Mouse (Mus musculus) neural tube, embryonic 15.5 days (tissue): Measurements from ENCODE around the gene Foxj2. TPM values are rescaled to one million over a fixed set of nuclear protein-coding genes. Genes with fewer than 3 reads are reported as not detected.

Experiments used
- ATAC-seq: fragments of 200-750 bp; cut with Nextera tagmentation; 2 replicates; pipeline ENCODE4 v1.8.0; 2017; ENCODE audit warnings: mild to moderate bottlenecking, moderate TSS enrichment, moderate library complexity; ENCODE audit not compliant: low FRiP score
- H3K27ac ChIP-seq: fragments of 300-500 bp; sonication (generic); replicated peaks from 2 replicates; pipeline ENCODE4 v1.5.1; 2015; ENCODE audit warnings: mild to moderate bottlenecking, inconsistent platforms
- H3K27me3 ChIP-seq: fragments of 300-500 bp; sonication (generic); replicated peaks from 2 replicates; pipeline ENCODE4 v1.6.1; 2015; ENCODE audit warnings: inconsistent platforms
- H3K36me3 ChIP-seq: fragments of 300-500 bp; sonication (generic); 2 replicates; pipeline ENCODE4 v1.6.1; 2015; ENCODE audit warnings: inconsistent platforms
- H3K4me1 ChIP-seq: fragments of 300-500 bp; sonication (generic); 2 replicates; pipeline ENCODE4 v1.6.1; 2015; ENCODE audit warnings: inconsistent platforms
- H3K4me2 ChIP-seq: fragments of 300-500 bp; sonication (generic); 2 replicates; pipeline ENCODE4 v1.6.1; 2015; ENCODE audit warnings: inconsistent platforms, mild to moderate bottlenecking, moderate library complexity
- H3K4me3 ChIP-seq: fragments of 300-500 bp; sonication (generic); replicated peaks from 2 replicates; pipeline ENCODE4 v1.5.1; 2015; ENCODE audit warnings: mild to moderate bottlenecking, inconsistent platforms
- H3K9ac ChIP-seq: fragments of 300-500 bp; sonication (generic); replicated peaks from 2 replicates; pipeline ENCODE4 v1.6.1; 2015; ENCODE audit warnings: mild to moderate bottlenecking, inconsistent platforms
- H3K9me3 ChIP-seq: fragments of 300-500 bp; sonication (generic); replicated peaks from 2 replicates; pipeline ENCODE4 v1.6.1; 2016; ENCODE audit warnings: inconsistent platforms
- WGBS: fragments of 180-500 bp; shearing (Covaris S2); methylation state at CpG from one replicate; pipeline ENCODE4 v1.1.7; 2015; ENCODE audit warnings: mixed read lengths; 5-methylcytosine and 5-hydroxymethylcytosine counted together
- microRNA-seq: library from miRNA; unstranded; fragments of <30 nt; microRNA quantifications from one replicate; pipeline ENCODE4, GENCODE M21; 2017
- polyA plus RNA-seq: library from polyadenylated mRNA; unstranded; fragments of >200 nt; fragmentation: Nextera tagmentation; extraction: Ambion mirVana; gene quantifications from 2 replicates; pipeline ENCODE4 v1.2.1, GENCODE M21; 2015

Foxj2 gene
- polyA plus RNA-seq, 1 experiment from 2014 or later, result 7.1 TPM

GRCm38 (mm10) chr6:122879141-122879735 lies 59.5 kb downstream of the Foxj2 start:
- Histone ChIP-seq H3K4me3 (no peak overlapping the region), H3K36me3 (peaks cover 44% of the 10 kb centered on the region), H3K27ac (no peak overlapping the region), H3K4me2 (no peak overlapping the region), H3K9me3 (no peaks in the 10 kb centered on the region), H3K4me1 (peaks cover 26% of the 10 kb centered on the region), H3K9ac (no peak overlapping the region), H3K27me3 (no peaks in the 10 kb centered on the region)
- no peak for ATAC-seq
- 96% methylated on average over 7 of the region's 7 CpGs for WGBS

GRCm38 (mm10) chr6:122879781-122880505 lies 60.2 kb downstream of the Foxj2 start:
- no peaks in the 10 kb centered on the region for H3K9me3 ChIP-seq
- H3K36me3 ChIP-seq, result peaks cover 50% of the 10 kb centered on the region
- H3K27ac ChIP-seq, result no peak overlapping the region
- WGBS, result 93% methylated on average over 7 of the region's 7 CpGs
- H3K4me3 ChIP-seq, result no peak overlapping the region
- no peak overlapping the region for H3K9ac ChIP-seq
- H3K27me3 ChIP-seq, result no peaks in the 10 kb centered on the region
- no peak overlapping the region for H3K4me2 ChIP-seq
- ATAC-seq, result no peak
- peaks cover 26% of the 10 kb centered on the region for H3K4me1 ChIP-seq

- 95% methylated on average over 12 of the region's 12 CpGs for WGBS
- Histone ChIP-seq H3K9ac (no peak overlapping the region), H3K36me3 (peaks cover 60% of the 10 kb centered on the region), H3K4me3 (no peak overlapping the region), H3K27ac (no peak overlapping the region), H3K9me3 (no peaks in the 10 kb centered on the region), H3K4me1 (peaks cover 14% of the 10 kb centered on the region), H3K4me2 (no peak overlapping the region), H3K27me3 (no peaks in the 10 kb centered on the region)
- ATAC-seq, result no peak
These were observed 61.6 kb downstream of the Foxj2 start for GRCm38 (mm10) chr6:122881287-122881686.

GRCm38 (mm10) chr6:122883603-122884002 lies 63.9 kb downstream of the Foxj2 start:
- no peak overlapping the region for H3K27ac ChIP-seq
- no peak overlapping the region for H3K4me3 ChIP-seq
- peaks cover 3% of the 10 kb centered on the region; the same call in 1 of the 2 replicates for H3K4me1 ChIP-seq
- H3K4me2 ChIP-seq, result no peak overlapping the region
- WGBS, result 94% methylated on average over 9 of the region's 9 CpGs
- no peak for ATAC-seq
- no peak overlapping the region for H3K9ac ChIP-seq
- no peaks in the 10 kb centered on the region for H3K9me3 ChIP-seq
- H3K27me3 ChIP-seq, result no peaks in the 10 kb centered on the region
- peaks cover 83% of the 10 kb centered on the region for H3K36me3 ChIP-seq

- WGBS, result 93% methylated on average over 2 of the region's 2 CpGs
These were observed 69.9 kb downstream of the Foxj2 start for GRCm38 (mm10) chr6:122889599-122889998.

GRCm38 (mm10) chr6:122892442-122893049 lies 72.8 kb downstream of the Foxj2 start:
- Histone ChIP-seq H3K4me3 (no peak overlapping the region), H3K4me2 (no peak overlapping the region), H3K4me1 (no peaks in the 10 kb centered on the region), H3K27me3 (no peaks in the 10 kb centered on the region), H3K36me3 (peaks cover 37% of the 10 kb centered on the region), H3K27ac (no peak overlapping the region), H3K9ac (no peak overlapping the region), H3K9me3 (no peaks in the 10 kb centered on the region)
- 9% methylated on average over 2 of the region's 2 CpGs for WGBS
- peak; percentile 65; the same call in 1 of the 2 replicates for ATAC-seq

More at GRCm38 (mm10) chr6:122889599-122889998, 69.9 kb downstream of the Foxj2 start:
- no peak overlapping the region for H3K27ac ChIP-seq
- H3K4me2 ChIP-seq, result no peak overlapping the region
- no peak for ATAC-seq
- peaks cover 54% of the 10 kb centered on the region for H3K36me3 ChIP-seq
- H3K9me3 ChIP-seq, result no peaks in the 10 kb centered on the region
- H3K4me3 ChIP-seq, result no peak overlapping the region
- no peaks in the 10 kb centered on the region for H3K4me1 ChIP-seq
- H3K27me3 ChIP-seq, result no peaks in the 10 kb centered on the region
- no peak overlapping the region for H3K9ac ChIP-seq

Small RNA genes lying within 50 kb of the gene (microRNA-seq; reads per million reads assigned to microRNA genes)
- gene Mir7231, result not detected

Other genes starting within 250 kb of the Foxj2 start
- 1.7 and 2.7 TPM in 2 replicates for gene Apobec1, start 217.5 kb upstream of the Foxj2 start, polyA plus RNA-seq
- gene Gdf3, start 209.8 kb upstream of the Foxj2 start, polyA plus RNA-seq, result 0.09 TPM in 1 of 2 replicates, not detected in the other
- gene Dppa3, start 193.5 kb upstream of the Foxj2 start, polyA plus RNA-seq, result not detected in 2 replicates
- 0.11 TPM in 1 of 2 replicates, not detected in the other for gene Nanog, start 112.4 kb upstream of the Foxj2 start, polyA plus RNA-seq
- gene Slc2a3, start 18.3 kb upstream of the Foxj2 start, polyA plus RNA-seq, result 47.9 and 50.6 TPM in 2 replicates
- gene C3ar1, start 36.2 kb downstream of the Foxj2 start, polyA plus RNA-seq, result 2.1 and 2.2 TPM in 2 replicates
- gene Necap1, start 54.6 kb downstream of the Foxj2 start, polyA plus RNA-seq, result 148 and 168 TPM in 2 replicates
- gene Clec4a1, start 101.9 kb downstream of the Foxj2 start, polyA plus RNA-seq, result 1.4 and 2.7 TPM in 2 replicates
- 0.95 and 2.6 TPM in 2 replicates for gene Clec4a3, start 132.6 kb downstream of the Foxj2 start, polyA plus RNA-seq
- gene Clec4a4, start 170.5 kb downstream of the Foxj2 start, polyA plus RNA-seq, result not detected in 2 replicates
- gene Clec4b1, start 230.0 kb downstream of the Foxj2 start, polyA plus RNA-seq, result not detected in 2 replicates